Mouse (Mus musculus) liver, postnatal 0 days (tissue): ENCODE results near the gene Pcca.

ENCODE experiments used
- CTCF ChIP-seq: sonication (generic); IDR thresholded peaks from 2 replicates; pipeline ENCODE4 v1.5.1; 2016; ENCODE audit warnings: antibody characterized with exemption, low read depth
- EP300 ChIP-seq: IDR thresholded peaks from 2 replicates; pipeline ENCODE4 v1.6.1; 2016; ENCODE audit warnings: antibody characterized with exemption, low read depth, mild to moderate bottlenecking

DNA sequence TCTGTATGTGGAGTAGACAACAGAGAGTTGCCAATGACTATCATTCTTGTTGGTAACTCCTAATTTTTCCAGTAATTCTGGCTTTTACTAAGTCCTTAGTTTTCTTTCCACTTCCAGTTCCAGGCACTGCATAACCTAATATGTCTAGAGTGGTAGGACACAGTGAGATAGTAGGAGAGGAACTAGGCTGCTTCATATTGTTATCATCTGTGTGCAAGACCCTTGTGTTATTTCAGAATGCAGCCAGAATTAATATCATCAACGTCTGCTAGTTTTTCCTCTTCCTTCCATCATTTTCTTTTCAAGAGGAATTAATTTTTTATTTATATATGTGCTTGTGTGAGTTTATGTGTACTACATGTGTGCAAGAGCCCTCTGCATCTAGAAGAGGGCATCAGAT is 114.1 kb downstream of the Pcca start:
- TF ChIP-seq CTCF (no peak), EP300 (no peak)
